Mouse (Mus musculus) kidney, adult 2 months (tissue): ENCODE results near the gene Fbxw11.

ENCODE experiments used
- CTCF ChIP-seq: fragments of 200-500 bp; conservative IDR thresholded peaks from 2 replicates; pipeline ENCODE4 v1.5.1; 2011; ENCODE audit warnings: low read depth, mild to moderate bottlenecking, control low read depth, low read length, moderate library complexity, mixed read lengths; ENCODE audit not compliant: insufficient read depth, insufficient read length
- POLR2A ChIP-seq: fragments of 200-500 bp; IDR thresholded peaks from one replicate; pipeline ENCODE4 v1.6.1; 2011; ENCODE audit warnings: low read depth, low read length, control low read depth

- no peak for TF ChIP-seq POLR2A
- no peak for TF ChIP-seq CTCF
Observed at GRCm38 (mm10) chr11:32601528-32602323, 40.8 kb upstream of the Fbxw11 start.
